Mouse (Mus musculus) kidney, postnatal 4 days (tissue): ENCODE measurements at regions not wholly inside any gene's neighbourhood (a gene's known extent, or its start where the extent isn't known, plus 50 kb on each side); places are given as distances from the start of the nearest gene placed in this dataset.

Experiments used
- DNase-seq, 2 experiments: peaks; one replicate each; pipeline ENCODE4 v3.0.0; 2021; ENCODE audit warnings: mixed read lengths in 2 of 2

DNA sequence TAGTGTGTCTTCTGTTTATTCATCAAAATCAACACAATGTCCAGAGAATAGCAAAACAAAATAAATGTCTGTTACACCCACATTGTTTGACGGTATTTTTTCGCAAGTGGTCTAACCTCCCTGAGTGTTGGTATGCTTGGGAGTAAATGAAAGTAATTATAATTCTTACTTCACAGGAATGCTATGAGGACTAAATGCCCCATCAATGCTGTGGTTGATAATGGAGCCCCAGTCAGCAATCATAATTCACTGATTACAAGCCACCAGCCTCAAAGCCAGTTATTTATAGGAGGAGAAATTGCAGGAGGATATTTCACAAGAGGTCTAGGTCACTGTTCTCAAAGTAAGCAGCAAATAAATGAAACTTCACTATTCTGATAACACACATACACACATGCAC is 129.6 kb upstream of the Hand2 start:
- DNase-seq = no peak

DNA sequence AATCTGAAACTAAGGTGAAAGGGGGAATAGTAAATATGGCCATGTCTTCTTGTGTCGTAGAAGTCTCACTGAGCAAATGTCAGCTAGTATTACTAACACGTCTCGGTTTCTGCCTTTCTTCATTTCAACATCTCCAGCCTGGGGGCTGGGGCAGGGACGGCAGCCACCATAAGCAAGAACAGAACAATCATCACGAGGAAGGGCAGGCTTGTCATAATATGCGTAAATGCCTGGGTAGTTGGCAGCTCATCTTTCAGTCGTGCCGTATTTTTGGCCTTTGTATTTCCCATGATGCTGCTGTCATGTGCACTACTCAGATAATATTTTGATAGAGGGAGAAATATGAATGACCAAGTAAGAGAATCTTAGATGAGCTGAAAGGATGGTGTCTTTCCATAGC is 120.5 kb upstream of the Hand2 start:
- no peak for DNase-seq

DNA sequence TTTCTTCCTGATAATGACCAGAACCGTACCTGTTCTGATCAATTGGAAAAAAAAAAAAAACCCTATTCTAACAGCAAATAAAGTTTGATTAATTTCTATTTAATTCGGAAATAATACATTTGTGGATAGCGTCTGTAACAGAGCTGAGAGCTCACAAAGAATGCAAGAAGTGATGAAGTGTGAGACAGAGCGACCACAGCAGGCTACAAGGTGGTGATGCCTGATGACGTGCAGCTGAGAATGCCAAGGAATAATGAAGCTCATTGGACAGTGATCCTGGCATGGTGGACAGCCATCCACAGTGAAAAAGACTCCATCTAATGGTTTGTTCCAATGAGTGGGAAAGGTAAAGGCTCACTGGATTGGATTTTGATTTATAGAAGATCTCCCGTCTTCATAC is 111.2 kb upstream of the Hand2 start:
- DNase-seq = no peak

DNA sequence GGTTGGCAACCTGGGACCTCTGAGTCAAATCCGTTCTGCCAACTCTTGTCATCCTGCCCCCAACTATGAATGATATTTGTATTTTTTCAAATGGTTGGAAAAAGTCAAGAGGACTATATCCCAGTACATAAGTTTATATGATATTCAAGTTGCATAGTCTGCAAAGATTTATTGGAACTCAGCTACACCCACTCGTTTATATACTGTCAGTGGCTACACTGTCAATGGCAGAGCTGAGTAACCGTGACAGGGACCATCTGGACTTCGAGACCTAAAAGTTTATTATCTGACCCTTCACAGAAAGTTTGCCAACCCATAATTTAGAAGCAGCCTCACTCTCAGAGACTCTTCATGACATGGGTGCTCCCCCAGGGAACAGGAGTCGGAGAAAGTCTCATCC is 107.7 kb upstream of the Hand2 start:
- DNase-seq = no peak

DNA sequence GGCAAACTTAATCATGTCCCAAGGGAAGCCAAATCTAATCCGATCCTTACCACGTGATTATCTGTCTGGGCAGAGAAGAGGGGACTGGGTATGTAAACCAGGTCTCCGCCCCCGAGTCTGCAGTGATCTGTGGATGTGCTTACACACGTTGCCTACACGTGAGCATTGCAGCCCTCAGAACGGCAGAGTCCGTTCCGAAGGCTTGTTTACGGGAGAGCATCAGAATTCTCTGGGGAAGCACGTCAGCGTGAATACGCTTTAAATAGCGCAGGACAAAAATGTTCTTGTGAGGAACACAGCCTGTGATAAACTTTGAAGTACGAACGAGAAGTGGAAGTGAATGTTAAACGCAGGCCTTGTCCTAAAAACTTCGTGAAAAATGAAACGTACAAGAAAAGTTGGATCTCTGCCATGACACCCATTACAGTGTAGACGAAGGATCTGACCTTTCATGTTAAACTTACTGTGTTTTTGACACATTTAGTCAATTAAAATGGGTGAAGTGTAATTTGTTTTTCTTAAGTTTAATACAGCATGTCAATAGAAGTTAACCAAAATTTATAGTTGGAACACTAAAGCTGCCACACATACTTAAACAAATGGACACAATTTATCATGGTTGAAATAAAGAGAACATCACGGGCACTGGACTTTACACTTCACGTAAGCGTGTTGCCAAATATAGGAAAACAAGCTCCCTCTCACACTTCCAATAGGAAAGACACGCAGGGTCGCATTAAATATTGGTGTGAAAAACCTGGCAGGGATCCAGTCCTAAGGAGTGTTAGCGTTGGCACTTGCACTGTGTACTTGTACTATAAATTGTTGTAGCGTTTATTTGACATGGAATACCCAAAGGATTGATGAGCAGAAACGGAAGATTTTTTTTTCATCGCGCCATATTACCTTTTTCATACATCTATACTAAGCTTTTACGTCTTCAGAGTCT is 106.5 kb upstream of the Hand2 start:
- peak; percentile 2 for DNase-seq

DNA sequence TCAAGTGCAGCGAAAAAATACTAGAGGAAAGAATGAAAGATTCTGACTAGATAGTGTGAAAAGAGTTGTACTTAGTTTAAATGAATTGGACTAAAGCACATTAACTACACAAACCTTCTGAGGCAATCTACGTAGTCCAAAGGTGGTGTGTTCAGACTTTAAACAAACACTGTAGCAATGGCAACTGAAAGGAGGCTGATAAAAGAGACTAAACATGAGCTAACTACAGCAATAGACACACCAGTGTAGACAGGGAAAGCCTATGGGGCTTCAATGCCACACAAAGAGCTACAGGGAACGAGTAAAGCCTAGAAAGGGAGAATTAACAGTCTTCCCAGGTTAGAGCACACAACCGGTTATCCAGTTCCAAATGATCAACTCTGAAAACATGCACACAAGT is 90.2 kb upstream of the Hand2 start:
- no peak for DNase-seq

DNA sequence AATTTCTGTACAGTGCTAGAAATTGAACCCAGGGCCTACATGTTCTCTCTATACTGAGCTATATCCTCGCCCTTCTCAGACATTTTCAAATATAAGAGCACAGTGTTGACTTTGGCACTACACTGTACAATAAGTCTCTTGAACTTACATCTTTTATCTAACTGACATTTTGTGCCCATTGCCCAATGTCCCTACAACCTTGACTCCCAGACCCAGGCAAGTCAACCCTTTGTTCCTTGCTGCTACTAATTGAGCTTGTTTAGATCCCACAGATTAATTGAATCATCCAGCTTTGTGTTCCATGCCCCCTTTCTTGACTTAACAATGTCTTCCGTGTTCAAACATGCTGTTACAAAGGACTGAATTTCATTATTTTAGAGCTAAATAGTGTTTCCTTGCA is 78.5 kb upstream of the Hand2 start:
- DNase-seq = no peak

DNA sequence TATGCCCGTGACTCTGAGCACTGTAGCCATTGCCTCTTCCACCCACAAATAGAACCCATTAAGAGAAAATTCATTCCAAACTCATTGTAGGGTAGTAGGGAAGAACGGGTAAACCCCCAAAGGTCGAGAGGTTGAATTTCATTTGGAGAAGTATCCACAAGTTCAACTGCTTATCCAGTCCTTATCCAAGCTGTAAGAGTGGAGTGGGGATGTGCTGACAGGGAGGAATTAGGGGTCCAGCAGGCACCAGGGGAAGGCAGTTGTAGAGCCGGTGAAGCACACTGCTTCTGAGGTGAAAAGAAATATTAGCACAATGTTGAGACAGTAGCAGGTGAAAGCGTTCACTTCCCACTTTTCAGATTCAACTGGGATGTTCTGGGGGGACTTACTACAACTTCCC is 71.7 kb upstream of the Hand2 start:
- DNase-seq = no peak
